ENCODE assay signal across 12 mouse cellular contexts in genomic region chr13:53275778-53276177, GRCm38 (mm10). TPM values are rescaled to one million over a fixed set of nuclear protein-coding genes. Genes with fewer than 3 reads are reported as not detected.
A peak's percentile ranks its signal among the peaks of the same experiment; 100 is the strongest.
DNase-seq lines count a peak whose midpoint lies in the region; ATAC-seq and TF ChIP-seq lines count a peak whose summit lies in the region.
"Had no signal": no experiment of that assay in that cellular context is flagged by ENCODE, and none has a peak within 500 bp of the region (broad histone marks: within the 10 kb centered on the region; RNA-seq: fewer than 3 reads in every experiment).

No protein-coding gene starts in this region.

- no peak for TF ChIP-seq CTCF in gastrocnemius, adult 2 months (IDR thresholded peaks at IDR 0.05)
- no peak for TF ChIP-seq CTCF in brain, embryonic 14.5 days (IDR thresholded peaks at IDR 0.05; ENCODE audit: borderline replicate concordance, extremely low read depth, insufficient read depth, insufficient read length)

- 44% methylated on average over 8 of the region's 8 CpGs for WGBS in kidney, embryonic 14.5 days
- WGBS in liver, embryonic 11.5 days, result 73% methylated on average over 8 of the region's 8 CpGs

- peak overlapping the region; percentile 40; the same call in 1 of the 2 replicates for H3K27ac ChIP-seq in gastrocnemius, adult 2 months
- no peak overlapping the region for H3K27ac ChIP-seq in kidney, embryonic 14.5 days (ENCODE audit: low read depth, low read length)
- no peak overlapping the region for H3K27ac ChIP-seq in liver, embryonic 11.5 days (ENCODE audit: low read depth, low read length)
- H3K27ac ChIP-seq: embryonic facial prominence, embryonic 12.5 days; forebrain, embryonic 12.5 days; liver, embryonic 12.5 days had no signal

- H3K27me3 ChIP-seq in kidney, embryonic 14.5 days (ENCODE audit: control insufficient read depth, insufficient read depth, low read length), result no peaks in the 10 kb centered on the region
- H3K27me3 ChIP-seq in liver, embryonic 11.5 days (replicated peaks; ENCODE audit: control insufficient read depth, insufficient read depth, low read length), result no peaks in the 10 kb centered on the region
- H3K27me3 ChIP-seq: embryonic facial prominence, embryonic 12.5 days; forebrain, embryonic 12.5 days; liver, embryonic 12.5 days had no signal

- H3K4me1 ChIP-seq in kidney, embryonic 14.5 days (ENCODE audit: control insufficient read depth, insufficient read depth, low read length), result peaks cover 13% of the 10 kb centered on the region; the same call in 1 of the 2 replicates
- H3K4me1 ChIP-seq in liver, embryonic 11.5 days (replicated peaks; ENCODE audit: control insufficient read depth, insufficient read depth, low read length), result 0 out of 2 replicates have a peak, but pooled peaks cover 6% of the 10 kb centered on the region

- no peak overlapping the region for H3K4me3 ChIP-seq in gastrocnemius, adult 2 months
- no peak overlapping the region for H3K4me3 ChIP-seq in kidney, embryonic 14.5 days (ENCODE audit: low read length)
- no peak overlapping the region for H3K4me3 ChIP-seq in liver, embryonic 11.5 days (ENCODE audit: low read depth, low read length)
- H3K4me3 ChIP-seq: embryonic facial prominence, embryonic 12.5 days; forebrain, embryonic 12.5 days; liver, embryonic 12.5 days had no signal

- no peaks in the 10 kb centered on the region for H3K36me3 ChIP-seq in kidney, embryonic 14.5 days (ENCODE audit: control insufficient read depth, insufficient read depth, low read length)
- no peaks in the 10 kb centered on the region for H3K36me3 ChIP-seq in liver, embryonic 11.5 days (ENCODE audit: control insufficient read depth, insufficient read depth, low read length)
- H3K36me3 ChIP-seq: embryonic facial prominence, embryonic 12.5 days; forebrain, embryonic 12.5 days; liver, embryonic 12.5 days had no signal

- ATAC-seq in kidney, embryonic 14.5 days (ENCODE audit: low FRiP score, low TSS enrichment), result 0 out of 2 replicates have a peak, but pooled peaks have one; percentile 25
- no peak for ATAC-seq in liver, embryonic 11.5 days (replicated peaks; ENCODE audit: low FRiP score)
- ATAC-seq: liver, embryonic 12.5 days had no signal

- no peak overlapping the region for H3K9ac ChIP-seq in kidney, embryonic 14.5 days (ENCODE audit: low read depth, low read length)
- no peak overlapping the region for H3K9ac ChIP-seq in liver, embryonic 11.5 days (ENCODE audit: low read depth, low read length)
- H3K9ac ChIP-seq: embryonic facial prominence, embryonic 12.5 days; forebrain, embryonic 12.5 days; liver, embryonic 12.5 days had no signal

- TF ChIP-seq POLR2A in brain, embryonic 14.5 days (IDR thresholded peaks at IDR 0.05; ENCODE audit: borderline replicate concordance, extremely low read depth, insufficient read depth, insufficient read length, poor library complexity, severe bottlenecking), result no peak

- no peak for DNase-seq in gastrocnemius, adult 2 months
- no peak for DNase-seq in gastrocnemius, postnatal 10 days
- DNase-seq in kidney, adult 18-20 months, result no peak
- peak; percentile 40 for DNase-seq in brain, embryonic 14.5 days (ENCODE audit: low read depth)
- peak; percentile 66 for DNase-seq in skeletal muscle tissue, adult 2 months (ENCODE audit: low read depth, low spot score)
- DNase-seq in liver, embryonic 11.5 days (ENCODE audit: low spot score), result no peak
- DNase-seq: cerebellum, postnatal 25 days had no signal

- intact Hi-C loops in gastrocnemius, adult 2 months (cut with DNase I), result no loop called here

- H3K4me2 ChIP-seq in kidney, embryonic 14.5 days (replicated peaks; ENCODE audit: low read depth, low read length), result no peak overlapping the region
- no peak overlapping the region for H3K4me2 ChIP-seq in liver, embryonic 11.5 days
- H3K4me2 ChIP-seq: embryonic facial prominence, embryonic 12.5 days; forebrain, embryonic 12.5 days; liver, embryonic 12.5 days had no signal

- 0 out of 2 replicates have a peak, but pooled peaks cover 4% of the 10 kb centered on the region for H3K9me3 ChIP-seq in kidney, embryonic 14.5 days (ENCODE audit: control insufficient read depth, low read length)
- H3K9me3 ChIP-seq in liver, embryonic 11.5 days (ENCODE audit: control insufficient read depth, low read length), result no peaks in the 10 kb centered on the region
- H3K9me3 ChIP-seq: embryonic facial prominence, embryonic 12.5 days; forebrain, embryonic 12.5 days; liver, embryonic 12.5 days had no signal

RNA-seq across cellular contexts. Expression of gene Ror2, which starts 10.1 kb away (rescaled TPM):
- total RNA-seq in gastrocnemius, adult 2 months (2021), result under 1 TPM; 0.20 to 0.84 TPM
- total RNA-seq in gastrocnemius, postnatal 10 days (2021), result 1 to 10 TPM; 3.3 to 4.6 TPM
- 6.8 and 7.3 TPM in 2 replicates for polyA plus RNA-seq in kidney, embryonic 14.5 days (2014; fragmentation: Nextera tagmentation; extraction: Ambion mirVana)
- polyA plus RNA-seq in brain, embryonic 14.5 days (2012; rRNA removed), result 6.4 and 7.4 TPM in 2 replicates
- 3.8 and 4.3 TPM in 2 replicates for polyA plus RNA-seq in liver, embryonic 11.5 days (2014; fragmentation: Nextera tagmentation; extraction: Ambion mirVana)
- total RNA-seq: megakaryocyte-erythroid progenitor cell, adult 5-6 weeks had no signal

Comparison
In these comparisons a context has a peak if more than half of its experiments do, and no peak if none do; other contexts are left out.
1. DNase-seq: peak in brain, embryonic 14.5 days (single experiment) and skeletal muscle tissue, adult 2 months (single experiment); none in gastrocnemius, adult 2 months (single experiment), gastrocnemius, postnatal 10 days (single experiment), kidney, adult 18-20 months (single experiment) and liver, embryonic 11.5 days (single experiment).